Mouse (Mus musculus): ENCODE measurements around the gene Chat. TPM values are rescaled to one million over a fixed set of nuclear protein-coding genes. Genes with fewer than 3 reads are reported as not detected.

The Chat gene
- polyA plus RNA-seq, 1 experiment from 2014 or later: not detected

Other genes with a start within 250 kb of the Chat start
- gene Ogdhl, start 144.0 kb downstream of the Chat start, polyA plus RNA-seq (2015; fragmentation: Nextera tagmentation; extraction: Ambion mirVana): 2.3 and 2.4 TPM in 2 replicates
- gene 1700024G13Rik, start 77.6 kb downstream of the Chat start, polyA plus RNA-seq (2015; fragmentation: Nextera tagmentation; extraction: Ambion mirVana): 0.33 and 0.40 TPM in 2 replicates
- 0.05 TPM in 1 of 2 replicates, not detected in the other for gene Slc18a3, start 1.1 kb downstream of the Chat start, polyA plus RNA-seq (2015; fragmentation: Nextera tagmentation; extraction: Ambion mirVana)
- gene Ercc6, start 47.5 kb upstream of the Chat start, polyA plus RNA-seq (2015; fragmentation: Nextera tagmentation; extraction: Ambion mirVana): 14.9 and 15.9 TPM in 2 replicates
- gene Prrxl1, start 133.4 kb upstream of the Chat start, polyA plus RNA-seq (2015; fragmentation: Nextera tagmentation; extraction: Ambion mirVana): 0.08 TPM in 1 of 2 replicates, not detected in the other
- gene 3425401B19Rik, start 219.3 kb upstream of the Chat start, polyA plus RNA-seq (2015; fragmentation: Nextera tagmentation; extraction: Ambion mirVana): 0.06 TPM in 1 of 2 replicates, not detected in the other